Mouse (Mus musculus) frontal cortex, postnatal 10 days (tissue): ENCODE measurements around the gene Fa2h.
A peak's percentile ranks its signal among the peaks of the same experiment; 100 is the strongest.

ENCODE experiments used
- DNase-seq, 2 experiments: peaks; one replicate each; pipeline ENCODE4 v3.0.0; 2022; ENCODE audit warnings: low spot score in 2 of 2, mixed read lengths in 1 of 2

Fa2h gene

DNA sequence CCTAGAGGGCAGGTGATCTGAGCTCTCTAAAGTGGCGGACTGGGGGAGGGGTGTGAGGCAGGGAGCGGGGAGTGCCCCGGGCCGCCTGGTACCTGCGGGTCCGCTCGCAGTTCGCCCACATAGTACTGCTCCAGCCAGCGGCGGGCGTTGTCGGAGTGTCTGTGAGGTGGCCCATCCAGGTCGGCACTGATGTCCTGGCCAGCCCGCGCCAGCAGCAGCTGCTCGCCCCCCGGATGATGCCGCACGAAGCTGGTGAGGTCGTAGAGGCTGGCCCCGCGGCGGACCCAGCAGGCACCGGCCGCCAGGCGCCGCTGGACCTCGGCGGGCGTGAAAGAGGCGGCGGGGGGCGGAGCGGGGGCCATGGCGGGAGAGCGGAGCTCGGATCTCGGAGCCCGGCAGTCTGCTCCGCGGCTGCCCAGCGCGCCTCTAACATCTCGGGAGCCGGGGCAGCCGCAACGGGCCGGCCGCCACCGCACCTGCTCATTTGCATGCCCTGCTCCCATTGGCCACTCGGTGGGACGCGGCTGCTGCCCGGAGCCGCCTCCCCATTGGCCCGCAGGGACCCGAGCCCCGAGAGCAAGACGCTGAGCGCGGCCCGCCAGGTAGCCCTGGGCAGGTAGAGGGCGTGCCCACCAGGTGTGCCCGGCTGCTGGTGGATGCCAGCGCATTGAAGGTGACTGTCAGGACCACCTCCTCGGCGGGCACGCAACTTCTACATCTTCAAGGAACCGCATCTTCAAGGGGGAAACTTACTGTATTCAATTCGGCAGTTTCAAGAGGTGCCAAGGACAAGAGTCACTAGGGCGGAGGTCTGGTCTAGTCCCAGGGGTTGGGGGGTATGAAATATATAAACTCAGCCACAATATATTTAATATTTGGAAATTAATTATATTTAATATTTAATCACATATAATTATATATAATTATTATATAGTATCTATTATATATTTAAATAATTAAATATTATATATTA is at the start of gene Fa2h:
Gene Fa2h (minus strand): TSS at position 434 of the 973 bp plus-strand sequence.
- peak; percentile 40 to 61 for DNase-seq

DNA sequence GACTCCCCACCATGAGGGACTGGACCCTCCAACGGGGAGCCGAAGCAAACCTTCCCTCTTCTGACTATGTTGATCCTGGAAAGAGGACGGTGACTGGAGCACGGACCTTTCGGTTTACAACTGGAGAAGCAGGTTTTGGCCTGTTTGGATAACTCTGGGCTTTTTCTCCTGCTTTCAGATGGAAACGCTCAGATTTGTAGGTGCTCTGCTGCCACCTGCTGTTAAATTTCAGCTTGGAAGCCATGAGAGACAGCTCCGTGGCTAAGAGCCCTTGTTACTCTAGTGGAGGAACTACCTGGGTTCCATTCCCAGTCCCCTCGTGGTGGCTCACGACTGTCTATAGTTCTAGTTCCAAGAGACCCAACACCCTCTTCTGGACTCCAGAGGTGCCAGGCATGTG is 45.6 kb upstream of the Fa2h start:
- DNase-seq = peak; percentile 31 to 75

DNA sequence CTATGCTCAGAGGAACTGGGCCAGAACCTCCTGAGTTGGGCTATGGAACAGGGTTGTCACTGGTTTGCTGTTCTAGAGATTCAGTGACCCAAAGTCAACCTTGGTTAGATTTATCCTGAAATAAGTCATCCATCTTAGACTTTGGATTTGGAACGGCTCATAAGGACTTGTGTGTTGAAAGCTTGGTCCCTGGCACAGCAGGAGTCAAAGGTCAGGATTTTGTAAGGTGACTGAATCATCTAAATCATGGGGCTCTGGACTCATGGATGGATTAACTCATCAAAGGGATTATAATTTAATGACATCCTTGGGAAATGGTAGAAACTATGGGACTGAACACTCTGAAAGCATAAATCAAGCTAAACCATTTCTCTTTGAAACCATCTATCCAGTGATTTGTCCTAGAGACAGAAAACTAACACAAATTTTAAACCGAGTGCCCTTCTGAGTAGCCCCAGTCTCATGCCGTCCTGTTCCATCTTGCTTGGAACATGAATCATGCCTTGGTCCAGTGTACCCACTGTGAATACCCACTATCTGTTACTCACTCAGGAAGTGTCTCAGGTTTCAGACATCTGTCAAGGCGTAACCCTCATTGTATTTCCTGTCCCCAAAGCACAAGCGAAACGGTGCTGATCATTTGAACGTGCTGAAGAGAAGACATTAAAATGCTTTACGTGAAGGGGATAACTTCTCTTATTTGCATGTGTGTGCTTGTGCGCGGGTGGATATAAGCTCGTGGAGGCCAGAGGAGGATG is 41.6 kb upstream of the Fa2h start:
- no peak for DNase-seq

DNA sequence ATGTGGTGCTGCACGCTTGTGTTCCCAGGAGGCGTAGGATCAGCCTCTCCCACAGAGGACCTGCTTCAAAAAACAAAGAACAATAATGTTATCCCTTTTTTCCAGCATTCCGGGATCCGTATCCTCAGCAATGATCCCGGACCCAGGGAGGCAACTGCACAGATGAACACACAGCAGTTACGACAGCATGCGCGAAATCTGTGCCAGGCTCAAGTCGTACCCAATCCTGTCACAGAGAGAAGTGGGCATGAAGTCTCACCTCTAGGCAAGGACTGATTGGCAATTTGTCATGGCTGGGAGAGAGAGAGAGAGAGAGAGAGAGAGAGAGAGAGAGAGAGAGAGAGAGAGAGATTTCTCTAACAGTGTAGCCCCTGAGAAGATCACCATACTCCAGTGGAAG is 31.0 kb upstream of the Fa2h start:
- DNase-seq = no peak

DNA sequence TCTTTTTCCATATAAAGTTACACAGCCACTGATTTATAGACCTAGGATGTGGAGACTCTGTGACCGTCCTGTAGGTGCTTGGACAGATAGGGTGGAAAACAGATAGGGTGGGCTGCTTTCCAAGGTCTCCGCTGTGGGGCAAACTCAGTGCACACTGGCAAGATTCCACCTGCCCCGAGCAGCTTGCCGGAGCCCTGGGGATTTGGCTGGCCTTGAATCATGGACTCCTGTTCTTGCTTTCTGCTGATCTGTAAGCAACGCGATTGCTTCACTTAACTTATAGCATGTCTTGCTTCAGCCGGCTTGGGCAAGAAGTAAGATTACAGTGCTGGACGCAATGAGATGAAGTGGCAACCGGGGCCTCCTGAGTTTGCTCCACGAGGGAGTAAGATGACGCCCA is 30.6 kb upstream of the Fa2h start:
- DNase-seq = no peak

DNA sequence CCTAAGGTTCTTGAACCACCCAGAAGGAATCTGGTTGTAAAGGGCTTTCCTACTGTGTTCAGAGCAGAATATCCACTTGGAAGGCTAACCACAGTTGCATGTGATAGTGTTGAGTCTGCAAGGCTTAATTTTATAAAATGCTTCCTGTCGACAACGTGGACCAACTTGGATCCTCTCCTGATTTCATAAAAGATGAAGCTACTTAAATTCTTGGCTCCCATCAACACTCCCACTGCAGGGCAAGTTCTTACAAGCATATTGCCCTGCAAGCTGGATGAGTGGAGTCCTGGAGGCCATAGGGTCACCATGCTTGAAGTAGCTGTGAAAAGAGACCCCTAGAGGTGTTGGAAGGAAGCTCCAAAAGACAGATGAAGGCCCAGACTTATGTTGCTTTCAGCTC is 29.0 kb upstream of the Fa2h start:
- DNase-seq = no peak

DNA sequence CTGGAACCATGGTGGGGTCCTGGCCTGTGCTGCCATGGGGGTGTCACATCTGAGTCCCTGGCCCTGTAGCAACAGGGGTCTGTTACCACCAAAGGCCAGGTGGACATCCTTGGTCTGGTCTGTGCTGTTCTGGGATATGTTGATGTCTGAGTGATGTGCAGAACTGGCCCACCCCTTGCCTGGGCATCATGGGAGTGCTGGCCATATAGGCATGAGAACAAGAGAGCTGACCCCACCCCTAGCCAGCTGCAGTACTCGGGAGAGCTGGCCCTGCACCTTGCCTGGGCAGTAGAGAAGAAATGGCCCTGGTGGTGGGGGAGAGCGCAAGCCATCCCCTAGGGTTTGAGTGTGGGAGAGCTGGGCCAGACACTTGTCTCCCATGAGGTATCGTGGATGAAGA is 25.5 kb upstream of the Fa2h start:
- no peak for DNase-seq

DNA sequence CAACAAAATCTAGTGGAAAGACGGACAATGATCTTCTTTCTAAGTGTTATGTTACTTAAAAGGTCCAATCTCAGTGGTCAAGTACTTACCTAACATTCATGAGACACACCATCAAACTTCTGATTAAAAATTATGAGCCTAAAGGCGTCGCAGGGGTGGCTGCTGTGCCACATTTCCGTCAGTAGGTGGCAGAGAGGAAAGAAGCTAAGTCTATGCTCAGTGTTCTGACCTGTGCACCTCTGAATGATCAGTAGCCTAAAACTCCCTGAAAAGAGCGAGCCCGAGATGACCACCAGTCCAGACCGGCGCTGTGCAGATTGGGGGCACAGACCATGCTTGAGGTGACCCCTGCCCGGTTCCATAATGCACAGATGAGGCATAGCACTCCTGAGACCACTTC is 25.0 kb upstream of the Fa2h start:
- DNase-seq = no peak

DNA sequence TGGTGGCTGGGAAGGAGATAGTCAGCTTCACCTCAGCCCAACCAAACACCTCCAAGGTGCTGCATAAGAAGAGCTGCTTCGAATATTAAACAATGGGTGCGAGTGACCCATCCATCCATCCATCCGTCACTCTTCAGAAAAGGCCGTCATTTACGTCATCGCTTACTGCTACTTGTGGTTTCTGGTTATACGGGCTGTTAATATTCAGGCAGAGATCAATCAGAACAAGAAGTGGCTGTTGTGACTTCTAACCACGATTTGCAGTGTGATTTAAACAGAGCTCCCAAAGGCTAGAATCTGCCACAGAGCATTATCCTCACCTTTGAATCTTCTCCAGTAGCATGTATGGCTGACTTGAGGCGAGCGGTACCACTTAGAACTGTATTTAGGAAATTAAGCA is 23.6 kb upstream of the Fa2h start:
- DNase-seq = no peak

DNA sequence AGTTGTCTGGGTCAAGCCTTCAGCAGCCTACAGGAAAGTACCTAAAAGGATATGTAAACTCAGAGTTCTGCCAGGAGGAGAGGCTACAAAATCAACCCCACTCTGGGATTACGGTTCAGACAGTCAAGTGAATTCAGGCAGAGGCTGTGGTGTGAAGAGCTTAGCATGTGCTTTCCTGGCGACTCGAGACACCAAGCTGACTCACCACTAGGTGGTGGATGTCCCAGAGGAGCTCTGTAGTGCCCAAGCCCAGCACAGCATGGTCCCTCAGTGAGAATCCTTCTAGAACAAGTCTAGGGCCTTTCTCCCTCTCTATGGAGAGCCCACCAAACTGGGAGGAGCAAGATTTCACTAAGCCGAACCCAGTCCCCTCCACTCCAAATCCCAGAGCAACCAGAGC is 9.8 kb upstream of the Fa2h start:
- no peak for DNase-seq

DNA sequence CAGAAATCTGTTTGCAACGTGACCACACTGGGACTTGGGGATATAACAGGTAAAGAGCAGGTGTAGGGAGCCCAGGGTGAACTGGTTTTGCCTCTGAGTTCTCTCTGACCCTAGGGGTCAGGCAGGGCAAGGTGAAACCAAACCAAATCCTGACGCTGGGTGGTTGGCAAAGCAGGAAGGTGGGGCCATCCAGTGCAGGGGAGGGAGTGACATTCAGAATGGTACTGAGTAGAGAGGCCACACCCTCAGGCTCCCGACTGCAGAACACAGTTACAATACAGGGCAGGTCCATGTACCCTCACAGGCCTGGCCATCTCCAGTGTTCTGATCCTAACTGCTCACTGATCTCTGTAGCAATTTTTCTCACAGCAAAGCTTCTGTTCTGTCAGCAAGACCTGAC is 2.4 kb downstream of the Fa2h start:
- DNase-seq = no peak

DNA sequence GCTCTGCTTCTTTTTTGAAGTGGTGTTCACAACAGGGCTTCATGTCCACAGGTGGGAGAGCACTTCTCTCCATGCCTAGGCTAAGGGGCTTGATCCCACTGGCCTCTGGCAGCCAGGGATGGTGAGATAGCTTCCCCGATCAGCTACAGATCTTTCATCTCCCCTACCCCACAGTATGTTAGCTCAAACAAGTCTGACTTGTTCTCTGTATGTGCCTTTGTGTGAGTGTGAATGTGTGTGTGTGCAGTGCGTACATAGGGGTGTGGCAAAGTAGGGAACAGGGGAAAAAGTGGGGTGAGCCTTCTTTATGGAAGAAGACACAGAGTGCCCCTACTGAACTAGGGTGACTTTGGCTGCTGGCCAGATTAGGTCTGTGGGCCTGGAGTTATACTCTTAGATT is 2.8 kb downstream of the Fa2h start:
- DNase-seq = no peak

DNA sequence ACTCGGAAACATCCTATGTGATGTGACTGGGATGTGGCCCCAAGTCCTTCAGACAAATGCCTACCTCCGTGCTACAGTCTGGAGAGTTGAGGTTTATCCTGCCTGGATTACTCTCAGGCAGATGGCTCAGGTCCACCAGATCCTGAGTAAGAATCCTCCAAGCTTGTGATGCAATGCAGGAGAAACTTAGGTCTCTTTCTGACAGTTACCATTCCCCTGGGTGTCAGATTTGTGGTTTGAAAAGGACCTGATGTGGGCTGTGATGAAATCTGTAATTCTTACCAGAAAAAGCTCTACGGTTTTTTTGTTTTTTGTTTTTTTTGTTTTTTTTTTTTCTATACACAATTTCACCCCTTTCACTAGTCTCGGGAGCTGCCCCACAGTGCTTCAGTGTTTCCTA is 4.0 kb downstream of the Fa2h start:
- no peak for DNase-seq

DNA sequence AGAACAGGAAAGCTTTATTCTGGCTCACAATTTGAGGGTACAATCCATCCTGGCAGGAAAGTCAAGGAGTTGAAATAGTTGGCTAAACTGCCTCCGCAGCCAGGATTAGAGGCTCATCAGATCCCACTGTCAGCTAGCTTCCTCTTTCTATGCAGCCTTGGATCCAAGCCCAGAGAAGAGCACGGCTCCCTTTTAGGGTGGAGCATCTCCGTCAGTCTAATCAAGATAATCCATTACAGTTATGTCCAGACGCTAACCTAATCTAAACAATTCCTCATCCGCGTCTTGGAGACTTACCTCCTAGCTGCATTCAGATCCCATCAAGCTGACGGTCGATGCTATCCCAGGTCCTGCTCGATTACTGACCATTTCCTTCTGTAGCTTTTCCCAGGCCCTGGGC is 7.7 kb downstream of the Fa2h start:
- DNase-seq = no peak

DNA sequence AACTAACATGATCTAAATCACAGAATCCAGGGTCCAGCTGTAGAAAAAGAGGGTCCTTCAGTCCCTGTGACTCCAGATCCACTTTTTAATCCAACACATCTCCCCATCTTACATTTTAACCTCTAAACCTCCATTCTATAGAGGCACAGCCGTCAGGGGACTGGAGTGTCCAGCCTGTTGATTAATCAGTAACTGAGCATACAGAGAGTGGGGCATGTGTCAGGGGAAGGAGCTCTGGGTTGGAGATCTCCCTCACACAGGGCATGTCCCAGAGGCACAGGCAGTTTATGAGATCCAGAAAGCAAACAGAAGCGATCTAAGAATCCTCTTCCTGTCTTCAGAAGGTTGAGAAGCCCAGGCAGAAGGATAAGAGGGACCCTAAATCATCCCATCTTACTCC is 9.0 kb downstream of the Fa2h start:
- no peak for DNase-seq

DNA sequence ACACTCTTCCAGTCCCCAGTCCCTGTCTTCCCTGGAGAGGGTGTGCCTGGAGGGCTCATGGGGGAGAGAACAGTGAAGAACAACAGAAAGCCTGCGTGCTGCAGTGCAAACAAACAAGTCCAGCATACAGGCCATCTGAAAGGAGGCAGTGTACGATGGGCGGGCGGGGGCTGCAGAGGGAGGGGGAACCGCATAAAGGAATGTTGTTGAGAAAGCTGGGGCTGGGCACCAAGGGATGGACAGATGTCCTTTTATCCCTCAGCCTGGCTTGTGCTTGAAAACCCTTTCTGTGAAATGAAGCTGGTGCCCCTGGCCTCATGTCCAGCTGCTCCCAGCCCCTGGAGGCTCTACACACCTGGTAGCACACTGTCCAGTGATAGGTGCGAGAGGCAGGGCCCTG is 18.4 kb downstream of the Fa2h start:
- no peak for DNase-seq

DNA sequence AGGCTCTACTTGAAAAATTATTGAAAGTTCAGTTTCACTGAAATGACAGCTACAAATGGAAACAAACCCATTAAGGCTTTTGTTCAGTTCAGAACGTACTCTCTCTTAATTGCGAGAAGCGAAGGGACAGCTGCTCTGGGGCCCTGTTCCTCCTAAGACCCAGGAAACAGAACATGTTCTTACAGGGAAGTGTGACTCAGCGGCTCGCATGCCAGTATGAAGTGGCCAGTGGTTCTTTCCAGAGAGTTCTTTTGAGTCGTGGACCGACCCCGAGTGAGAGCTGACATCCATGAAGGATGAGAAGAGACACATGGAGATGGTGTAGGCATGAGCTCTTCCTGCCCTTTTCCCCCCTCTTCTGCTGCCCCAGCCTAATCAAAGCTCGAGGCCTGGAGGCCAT is 23.9 kb downstream of the Fa2h start:
- DNase-seq = no peak

DNA sequence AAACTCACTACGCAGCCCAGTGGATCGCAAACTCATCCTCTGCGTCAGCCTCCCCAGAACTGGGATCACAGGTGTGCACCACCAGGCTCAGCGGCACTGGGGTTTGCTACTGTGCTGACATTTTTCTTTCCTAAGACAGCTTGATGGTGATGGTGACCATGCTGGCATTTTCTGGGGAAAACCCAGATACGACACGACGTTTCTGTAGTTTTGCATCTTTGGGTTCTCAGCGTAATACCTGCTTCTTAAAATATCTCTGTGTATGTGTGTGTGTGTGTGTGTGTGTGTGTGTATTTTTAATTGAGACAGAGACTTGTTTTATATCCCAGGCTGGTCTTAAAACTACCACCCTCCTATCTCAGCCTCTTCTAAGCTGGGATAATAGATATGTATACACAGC is 26.3 kb downstream of the Fa2h start:
- no peak for DNase-seq

DNA sequence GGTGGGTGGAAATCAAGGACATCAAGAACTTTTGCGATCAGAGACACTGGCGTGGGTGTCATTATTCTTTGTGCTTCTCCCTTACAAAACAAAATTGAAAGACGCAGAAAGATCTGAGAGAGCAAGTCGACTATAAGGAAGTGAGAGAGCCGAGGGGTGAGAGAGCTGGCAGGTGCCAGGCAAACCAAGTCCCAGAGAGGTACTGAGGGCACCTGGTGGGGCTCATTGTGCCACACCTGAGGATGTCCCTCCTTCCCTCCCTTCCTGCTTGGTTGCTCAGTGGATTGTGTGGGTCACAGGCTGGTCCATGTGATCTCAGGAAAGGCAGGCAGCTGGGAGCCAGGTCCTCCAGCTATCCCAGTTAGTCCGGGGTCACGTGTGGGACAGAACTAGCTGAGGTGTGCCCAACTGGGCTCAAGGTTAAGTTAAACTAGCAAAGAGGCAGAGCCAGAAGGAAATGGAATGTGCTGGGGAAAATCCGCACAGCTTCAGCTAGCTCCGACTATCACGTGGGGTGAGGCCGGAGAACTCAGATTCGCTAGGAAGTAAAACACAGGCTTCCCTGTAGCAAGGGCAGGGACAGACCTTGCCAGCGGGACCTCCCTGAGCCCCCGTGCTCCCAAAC is 26.9 kb downstream of the Fa2h start:
- DNase-seq = no peak

DNA sequence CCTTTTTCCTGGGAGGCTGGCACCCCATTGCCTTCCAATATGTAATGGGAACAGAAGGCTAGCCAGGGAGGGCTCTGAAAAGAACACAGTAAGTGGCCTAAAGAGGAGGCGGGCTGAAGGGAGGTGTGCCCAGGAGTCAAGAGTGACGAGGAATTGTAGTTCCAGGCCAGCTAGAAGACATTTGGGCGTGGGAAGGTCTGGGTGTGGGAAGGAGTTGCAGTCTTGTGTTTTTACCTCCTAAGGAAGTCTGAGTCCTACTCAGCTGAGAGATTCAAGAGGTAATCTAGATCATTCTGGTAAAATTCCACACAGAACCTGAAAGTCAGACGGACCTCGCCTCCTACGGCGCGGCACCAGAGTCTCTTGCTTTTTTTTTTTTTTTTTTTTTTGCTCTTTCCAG is 30.1 kb downstream of the Fa2h start:
- no peak for DNase-seq

DNA sequence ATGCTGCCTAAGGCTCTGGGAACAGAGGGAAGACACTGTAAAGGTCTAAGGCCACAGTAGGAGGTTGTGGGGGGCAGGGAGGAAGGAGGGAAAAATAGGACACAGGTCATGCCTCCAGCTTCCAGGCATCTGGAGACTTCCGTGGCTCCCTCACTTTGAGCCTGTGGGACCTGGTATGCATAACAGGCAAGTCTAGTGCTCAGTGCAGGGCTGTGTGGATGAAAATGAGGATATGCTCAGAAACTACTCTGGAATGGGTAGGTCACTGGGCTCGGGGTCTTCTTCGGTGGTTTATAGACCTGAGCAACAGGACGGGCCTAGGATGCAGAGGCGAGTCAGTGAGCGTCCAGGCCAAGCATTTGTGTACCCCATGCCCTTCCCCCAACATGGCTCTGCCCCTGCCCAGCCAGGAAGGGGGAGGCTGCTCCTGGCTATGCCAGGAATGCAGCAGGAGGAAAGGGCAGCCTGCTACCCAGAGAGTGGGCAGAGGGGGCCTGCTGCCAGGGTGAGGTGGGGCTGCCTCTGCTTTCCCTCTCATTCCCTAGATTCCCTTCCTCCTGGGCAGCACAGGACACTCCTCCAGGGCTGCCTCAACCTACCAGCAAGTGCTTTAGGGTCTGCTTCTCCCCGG is 32.9 kb downstream of the Fa2h start:
- DNase-seq = no peak

DNA sequence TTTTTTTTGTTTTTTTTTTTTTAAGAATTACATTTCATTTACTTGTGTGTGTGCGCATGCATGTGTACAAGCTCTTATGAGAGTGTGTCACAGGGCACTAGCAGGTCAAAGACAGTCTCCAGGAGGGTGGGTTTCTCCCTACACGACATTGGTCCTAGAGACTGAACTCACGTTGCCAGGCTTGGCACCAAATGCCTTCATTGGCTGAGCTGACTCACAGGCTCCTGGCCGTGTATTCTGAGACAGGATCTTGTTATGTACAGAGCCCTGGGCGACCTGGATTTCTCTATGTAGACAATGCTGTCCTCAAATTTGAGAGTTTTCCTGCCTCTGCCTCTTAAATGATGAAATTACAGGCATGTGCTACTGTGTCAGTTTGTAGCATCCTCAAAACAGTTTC is 33.7 kb downstream of the Fa2h start:
- no peak for DNase-seq
